Mouse (Mus musculus) E14TG2a.4 (cell line): ENCODE measurements at regions not wholly inside any gene's neighbourhood (a gene's known extent, or its start where the extent isn't known, plus 50 kb on each side); places are given as distances from the start of the nearest gene placed in this dataset.

Experiments
- H3K27me3 ChIP-seq: 2 replicates; pipeline ENCODE4 v1.6.1; 2014; ENCODE audit warnings: low read length, control low read depth; ENCODE audit not compliant: insufficient read depth
- H3K36me3 ChIP-seq: 2 replicates; pipeline ENCODE4 v1.6.1; 2014; ENCODE audit warnings: low read length, control low read depth; ENCODE audit not compliant: insufficient read depth
- H3K4me1 ChIP-seq: replicated peaks from 2 replicates; pipeline ENCODE4 v1.6.1; 2014; ENCODE audit warnings: low read depth, low read length, control low read depth
- H3K4me3 ChIP-seq: replicated peaks from 2 replicates; pipeline ENCODE4 v1.5.1; 2014; ENCODE audit warnings: mild to moderate bottlenecking, low read length
- H3K9me3 ChIP-seq: 2 replicates; pipeline ENCODE4 v1.6.1; 2014; ENCODE audit warnings: low read length, control low read depth
- CTCF ChIP-seq: conservative IDR thresholded peaks from 2 replicates; pipeline ENCODE4 v1.5.1; 2014; ENCODE audit warnings: low read length
- NANOG ChIP-seq: IDR thresholded peaks from 2 replicates; pipeline ENCODE4 v1.6.1; 2014; ENCODE audit warnings: borderline replicate concordance, low read length, mixed read lengths
- POU5F1 ChIP-seq: IDR thresholded peaks from 2 replicates; pipeline ENCODE4 v1.6.1; 2014; ENCODE audit warnings: low read length, borderline replicate concordance

GRCm38 (mm10) chr9:22993531-22993930, 229.3 kb upstream of the Bmper start:
- Histone ChIP-seq H3K27me3 (no peaks in the 10 kb centered on the region), H3K36me3 (no peaks in the 10 kb centered on the region), H3K4me3 (no peak overlapping the region), H3K4me1 (no peaks in the 10 kb centered on the region), H3K9me3 (no peaks in the 10 kb centered on the region)
- no peak for TF ChIP-seq POU5F1
- TF ChIP-seq NANOG, result no peak
- TF ChIP-seq CTCF, result no peak

GRCm38 (mm10) chr9:22995564-22995963, 227.3 kb upstream of the Bmper start:
- Histone ChIP-seq H3K27me3 (no peaks in the 10 kb centered on the region), H3K4me3 (no peak overlapping the region), H3K36me3 (no peaks in the 10 kb centered on the region), H3K4me1 (no peaks in the 10 kb centered on the region), H3K9me3 (no peaks in the 10 kb centered on the region)
- no peak for TF ChIP-seq NANOG
- TF ChIP-seq CTCF, result no peak
- TF ChIP-seq POU5F1, result no peak

GRCm38 (mm10) chr9:22998306-22998705, 224.6 kb upstream of the Bmper start:
- Histone ChIP-seq H3K4me1 (no peaks in the 10 kb centered on the region), H3K36me3 (no peaks in the 10 kb centered on the region), H3K9me3 (no peaks in the 10 kb centered on the region), H3K4me3 (no peak overlapping the region), H3K27me3 (no peaks in the 10 kb centered on the region)
- no peak for TF ChIP-seq NANOG
- TF ChIP-seq CTCF, result no peak
- no peak for TF ChIP-seq POU5F1

GRCm38 (mm10) chr9:22999181-22999580, 223.7 kb upstream of the Bmper start:
- TF ChIP-seq NANOG, result no peak
- no peak for TF ChIP-seq CTCF
- no peak for TF ChIP-seq POU5F1
- Histone ChIP-seq H3K4me1 (no peaks in the 10 kb centered on the region), H3K4me3 (no peak overlapping the region), H3K27me3 (no peaks in the 10 kb centered on the region), H3K9me3 (no peaks in the 10 kb centered on the region), H3K36me3 (no peaks in the 10 kb centered on the region)

GRCm38 (mm10) chr9:23000200-23000599, 222.7 kb upstream of the Bmper start:
- no peak for TF ChIP-seq NANOG
- no peak for TF ChIP-seq CTCF
- TF ChIP-seq POU5F1, result no peak

GRCm38 (mm10) chr9:23003195-23004061, 219.4 kb upstream of the Bmper start:
- Histone ChIP-seq H3K36me3 (no peaks in the 10 kb centered on the region), H3K27me3 (peaks cover 14% of the 10 kb centered on the region; the same call in 1 of the 2 replicates), H3K9me3 (no peaks in the 10 kb centered on the region; the same call in 1 of the 2 replicates), H3K4me1 (no peaks in the 10 kb centered on the region), H3K4me3 (no peak overlapping the region)
- TF ChIP-seq POU5F1 (no peak), NANOG (no peak), CTCF (no peak)

More at GRCm38 (mm10) chr9:23000200-23000599, 222.7 kb upstream of the Bmper start:
- Histone ChIP-seq H3K4me3 (no peak overlapping the region), H3K27me3 (no peaks in the 10 kb centered on the region), H3K36me3 (no peaks in the 10 kb centered on the region), H3K4me1 (no peaks in the 10 kb centered on the region), H3K9me3 (no peaks in the 10 kb centered on the region)

- H3K9me3 ChIP-seq, result no peaks in the 10 kb centered on the region; the same call in 1 of the 2 replicates
- TF ChIP-seq CTCF, result no peak
- H3K4me1 ChIP-seq, result peaks cover 10% of the 10 kb centered on the region
- no peak overlapping the region for H3K4me3 ChIP-seq
- peaks cover 27% of the 10 kb centered on the region for H3K27me3 ChIP-seq
- H3K36me3 ChIP-seq, result no peaks in the 10 kb centered on the region
Measured at GRCm38 (mm10) chr9:23005005-23005404, 217.9 kb upstream of the Bmper start.

GRCm38 (mm10) chr9:23009462-23010183, 213.3 kb upstream of the Bmper start:
- 0 out of 2 replicates have a peak overlapping the region, but pooled peaks have one; percentile 29 for H3K4me3 ChIP-seq
- H3K9me3 ChIP-seq, result no peaks in the 10 kb centered on the region; the same call in 1 of the 2 replicates
- TF ChIP-seq CTCF (no peak), POU5F1 (no peak), NANOG (no peak)
- H3K4me1 ChIP-seq, result peaks cover 17% of the 10 kb centered on the region
- no peaks in the 10 kb centered on the region for H3K36me3 ChIP-seq
- H3K27me3 ChIP-seq, result peaks cover 34% of the 10 kb centered on the region
